Mouse (Mus musculus) lung, postnatal 14 days (tissue): Measurements from ENCODE around the gene Lefty2.

Experiments used
- DNase-seq: peaks from one replicate; pipeline ENCODE4 v3.0.0; 2021

The Lefty2 gene

DNA sequence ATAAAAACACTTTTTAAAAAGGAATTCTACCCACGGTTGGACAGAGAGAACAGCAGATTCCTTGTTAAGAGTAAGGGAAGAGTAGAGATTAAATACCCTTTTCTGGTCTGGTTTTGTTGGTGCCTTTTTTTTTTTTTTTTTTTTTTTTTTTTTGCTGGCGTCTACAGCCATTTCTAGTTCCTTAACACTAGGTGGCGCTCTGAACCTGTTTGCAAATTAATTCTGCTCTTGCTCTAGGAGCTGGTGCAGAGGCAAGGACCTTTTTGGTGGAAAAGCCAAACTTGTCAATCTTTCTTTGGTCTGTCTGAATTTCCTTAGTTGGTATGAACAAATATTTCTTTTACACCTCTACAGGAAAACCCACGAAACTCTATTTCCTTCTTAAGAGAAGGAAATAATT lies 8.2 kb downstream of the Lefty2 start:
- peak; percentile 45 for DNase-seq

DNA sequence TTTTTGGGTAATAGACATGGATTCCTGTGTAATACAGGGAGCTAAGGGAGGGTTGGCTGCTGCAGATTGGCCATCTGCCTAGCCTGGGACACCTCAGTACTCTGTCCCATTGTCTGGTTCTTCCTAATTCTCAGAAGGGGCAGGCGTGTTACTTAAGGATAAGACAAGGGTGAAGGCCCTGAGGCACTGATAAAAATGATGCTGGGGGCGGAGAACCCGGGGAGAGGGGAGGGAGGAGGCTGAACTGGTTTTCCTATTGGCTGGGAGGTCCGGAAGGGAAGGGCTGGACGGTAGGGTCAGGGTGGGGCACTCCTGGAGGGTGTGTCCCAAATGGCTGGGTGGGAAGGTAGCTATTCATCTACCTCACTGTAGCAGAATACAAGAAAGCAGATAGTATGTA lies 10.0 kb downstream of the Lefty2 start:
- DNase-seq, result no peak

DNA sequence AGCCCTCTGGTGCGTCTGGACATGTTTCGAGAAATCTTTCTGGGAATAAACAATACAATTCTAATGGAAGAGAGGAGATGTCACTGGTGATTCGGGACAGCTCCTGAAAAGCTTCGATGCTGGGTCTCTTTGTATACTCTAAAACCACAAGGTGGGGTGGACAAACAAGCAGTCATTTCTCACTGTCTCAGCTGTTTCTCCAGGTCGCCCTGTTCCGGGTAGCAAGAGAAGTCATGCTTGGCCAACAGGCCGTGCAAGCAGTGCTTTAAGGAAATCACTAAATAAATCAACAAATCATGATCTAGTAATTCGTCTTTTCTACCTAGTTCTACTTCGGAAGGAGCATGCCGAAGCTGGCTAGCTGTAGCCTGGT lies 10.7 kb downstream of the Lefty2 start:
- no peak for DNase-seq

DNA sequence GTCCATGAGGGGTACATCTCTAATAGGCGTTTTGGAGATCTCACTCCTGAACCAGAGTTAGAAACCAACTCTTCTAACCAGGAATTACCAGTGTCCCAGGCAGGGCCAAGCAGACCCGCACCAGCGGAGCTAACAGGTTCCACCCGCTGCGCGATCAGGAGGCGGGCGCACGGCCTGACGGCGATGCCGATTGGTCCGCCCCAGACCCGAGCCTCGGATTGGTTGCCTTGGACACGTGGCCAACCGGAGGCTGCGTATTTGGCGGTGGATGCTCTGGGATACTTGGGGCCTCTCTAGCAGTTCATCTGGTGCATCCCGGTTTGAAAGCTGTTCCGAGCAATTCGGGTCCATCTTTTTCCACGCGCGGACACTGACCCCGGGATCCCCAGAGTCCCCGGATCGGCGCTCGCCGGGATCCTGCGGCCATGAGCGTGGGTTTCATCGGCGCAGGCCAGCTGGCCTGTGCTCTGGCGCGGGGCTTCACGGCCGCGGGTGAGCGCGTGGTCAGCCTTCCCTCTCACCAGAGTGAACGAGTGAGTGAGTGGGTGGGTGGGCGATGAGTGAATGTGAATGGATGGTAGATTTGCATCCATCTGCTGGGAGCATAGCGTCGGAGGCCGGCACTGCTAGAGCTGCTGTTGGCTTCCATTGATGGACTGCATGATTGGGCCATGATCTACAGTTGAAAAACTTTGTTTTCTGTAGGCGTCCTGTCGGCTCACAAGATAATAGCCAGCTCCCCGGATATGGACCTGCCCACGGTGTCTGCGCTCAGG lies 11.3 kb downstream of the Lefty2 start, which contains the start of gene Pycr2:
Gene Pycr2, plus strand, starts transcription at position 255 of the 776 bp plus-strand sequence.
- peak; percentile 95 for DNase-seq

DNA sequence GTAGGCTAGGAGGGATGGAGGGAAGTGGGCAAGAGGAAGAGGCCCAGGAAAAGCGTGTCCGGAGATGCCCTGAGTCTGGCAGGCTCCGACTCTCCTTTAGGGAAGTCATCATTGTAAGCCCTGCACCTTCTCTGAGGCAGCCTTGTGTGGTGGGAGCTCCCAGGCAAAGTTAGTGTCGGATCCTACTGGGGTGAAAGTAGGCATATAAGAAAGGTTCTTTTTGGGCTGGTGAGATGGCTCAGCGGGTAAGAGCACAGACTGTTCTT lies 11.8 kb downstream of the Lefty2 start:
- no peak for DNase-seq

DNA sequence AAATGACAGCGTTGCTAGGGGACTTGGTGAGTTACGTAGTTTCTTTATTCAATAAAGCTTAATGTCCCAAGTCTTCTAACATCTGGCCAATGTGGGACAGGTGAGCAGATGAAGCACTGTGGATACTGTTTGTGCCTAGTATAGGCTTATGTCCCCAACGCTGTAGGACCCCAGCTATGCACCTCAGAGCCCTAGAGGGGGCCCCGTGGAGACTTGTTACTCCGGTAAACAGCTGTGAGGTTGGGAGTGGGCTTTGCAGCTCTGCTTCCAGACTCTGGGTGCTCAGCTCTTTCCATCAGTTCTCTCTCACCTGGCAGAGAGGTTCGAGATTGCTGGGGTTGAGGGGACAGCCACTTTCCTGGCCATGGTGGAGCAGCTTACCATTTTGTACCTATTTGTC lies 12.4 kb downstream of the Lefty2 start:
- DNase-seq, result no peak

DNA sequence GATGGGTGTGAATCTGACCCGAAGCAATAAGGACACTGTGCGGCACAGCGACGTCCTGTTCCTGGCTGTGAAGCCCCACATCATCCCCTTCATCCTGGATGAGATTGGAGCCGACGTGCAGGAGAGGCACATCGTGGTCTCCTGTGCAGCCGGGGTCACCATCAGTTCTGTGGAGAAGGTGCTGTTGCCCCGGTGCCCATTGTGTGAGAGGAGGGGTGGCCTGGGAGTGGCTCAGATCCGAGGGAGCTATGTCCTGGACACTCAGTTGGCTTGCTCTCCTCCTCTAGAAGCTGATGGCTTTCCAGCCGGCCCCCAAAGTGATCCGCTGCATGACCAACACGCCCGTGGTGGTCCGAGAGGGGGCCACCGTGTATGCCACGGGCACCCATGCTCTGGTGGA lies 13.0 kb downstream of the Lefty2 start:
- DNase-seq, result no peak

DNA sequence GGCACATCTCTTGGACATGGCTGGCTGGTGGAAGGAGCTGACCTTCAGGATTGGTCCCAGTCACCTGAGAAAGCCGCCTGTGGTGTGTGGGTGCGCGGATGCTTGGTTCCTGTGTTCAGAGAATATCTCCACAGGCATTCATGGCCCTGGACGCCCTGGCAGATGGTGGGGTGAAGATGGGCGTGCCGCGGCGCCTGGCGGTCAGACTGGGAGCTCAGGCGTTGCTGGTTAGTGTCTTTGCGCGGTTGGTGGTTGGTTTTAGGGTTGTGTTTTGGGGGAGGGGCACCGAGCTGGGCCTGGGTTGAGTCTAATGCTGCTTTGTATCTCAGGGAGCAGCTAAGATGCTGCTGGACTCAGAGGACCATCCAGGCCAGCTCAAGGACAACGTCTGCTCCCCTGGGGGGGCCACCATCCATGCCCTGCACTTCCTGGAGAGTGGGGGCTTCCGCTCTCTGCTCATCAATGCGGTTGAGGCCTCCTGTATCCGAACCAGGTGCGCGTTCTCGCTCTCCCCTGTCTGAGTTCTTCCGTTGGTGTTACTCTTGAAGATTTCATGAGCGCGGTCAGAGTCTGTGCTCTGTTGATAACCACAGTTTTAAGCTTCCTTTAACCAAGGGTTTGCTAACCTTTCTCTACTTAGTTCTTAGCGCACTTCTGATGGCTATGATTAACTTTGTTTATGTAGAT lies 13.7 kb downstream of the Lefty2 start:
- no peak for DNase-seq

DNA sequence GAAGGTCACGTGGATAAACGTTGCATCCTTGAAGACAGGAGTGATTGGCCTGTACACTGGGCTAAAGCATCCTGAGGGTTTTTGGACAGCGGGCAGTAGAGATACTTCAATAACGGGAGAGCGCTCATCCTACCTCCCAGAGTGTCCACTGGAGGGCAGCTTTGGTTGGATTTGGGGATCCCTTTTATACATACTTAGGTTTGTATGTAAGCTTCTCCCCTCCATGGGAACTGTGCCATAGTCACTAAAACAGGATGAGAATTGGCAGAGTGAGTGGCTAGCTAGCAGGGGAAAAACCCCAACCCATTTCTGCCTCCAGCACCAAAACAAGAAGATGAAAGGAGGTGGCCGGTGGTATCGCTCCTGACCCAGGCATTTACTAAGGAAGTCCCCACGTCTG lies 18.2 kb downstream of the Lefty2 start:
- DNase-seq, result no peak

DNA sequence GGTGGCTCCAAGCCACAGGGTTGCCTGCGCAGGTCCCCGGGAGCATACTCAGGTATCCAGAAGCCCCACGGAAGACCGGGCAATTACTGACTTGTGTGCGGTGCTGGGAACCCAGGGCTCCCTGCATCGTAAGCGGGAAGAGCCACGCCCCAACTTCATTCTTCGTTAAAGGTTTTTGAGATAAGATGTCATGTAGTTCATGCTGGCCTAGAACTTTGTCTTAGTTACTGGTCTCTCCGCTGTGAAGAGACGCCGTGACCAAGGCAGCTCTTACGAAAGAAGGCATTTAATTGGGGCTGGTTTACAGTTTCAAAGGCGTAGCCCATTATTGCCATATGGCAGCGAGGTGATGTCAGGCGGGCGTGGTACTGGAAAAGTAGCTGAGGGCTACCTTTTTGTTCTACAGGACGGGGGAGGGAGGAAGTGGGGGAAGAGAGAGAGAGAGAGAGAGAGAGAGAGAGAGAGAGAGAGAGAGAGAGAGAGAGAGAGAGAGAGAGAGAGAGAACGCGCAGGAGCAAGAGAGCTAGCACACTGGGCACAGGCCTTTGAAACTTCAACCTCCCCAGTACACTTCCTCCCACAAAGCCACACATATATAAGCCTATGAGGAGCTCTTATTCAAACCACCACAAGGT lies 18.9 kb downstream of the Lefty2 start:
- no peak for DNase-seq

DNA sequence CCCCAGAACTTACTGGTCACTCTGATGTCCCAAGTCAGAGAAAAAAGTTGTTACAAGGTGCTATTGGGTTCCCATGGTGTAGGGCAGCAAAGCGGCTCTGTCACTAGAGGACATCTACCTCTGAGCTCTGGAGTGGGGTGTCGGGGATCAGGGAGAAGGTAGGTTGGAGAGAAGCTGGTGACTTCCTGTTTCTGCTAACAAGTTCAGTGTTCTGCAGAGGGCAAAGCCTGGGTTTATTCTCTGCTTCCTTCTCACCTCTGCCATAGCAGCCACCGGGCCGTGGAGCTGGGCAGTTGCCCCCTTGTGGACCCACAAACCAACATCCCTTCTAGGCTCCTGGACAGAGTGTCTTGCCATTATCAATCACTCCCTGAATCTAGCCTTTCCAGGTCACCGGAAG lies 19.9 kb downstream of the Lefty2 start:
- DNase-seq, result no peak

DNA sequence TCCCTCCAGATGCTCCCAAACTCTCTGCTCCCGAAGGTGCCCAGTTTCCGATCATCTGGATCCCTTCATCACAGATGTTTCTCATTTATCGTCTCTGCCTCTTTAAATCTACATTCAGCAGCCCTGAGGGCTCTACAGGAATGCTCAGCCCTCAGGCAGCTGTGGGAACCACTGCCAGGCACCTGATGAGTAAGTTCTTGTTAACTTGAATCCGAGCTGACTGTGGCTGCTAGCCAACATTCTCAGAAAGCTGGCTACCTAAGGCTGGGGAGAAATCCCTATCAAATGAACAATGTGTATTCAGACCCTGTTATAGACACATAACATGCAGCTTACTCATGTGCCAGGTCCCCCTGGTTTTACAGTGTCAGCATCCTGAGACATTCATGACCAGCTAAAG lies 20.9 kb downstream of the Lefty2 start:
- DNase-seq, result no peak

DNA sequence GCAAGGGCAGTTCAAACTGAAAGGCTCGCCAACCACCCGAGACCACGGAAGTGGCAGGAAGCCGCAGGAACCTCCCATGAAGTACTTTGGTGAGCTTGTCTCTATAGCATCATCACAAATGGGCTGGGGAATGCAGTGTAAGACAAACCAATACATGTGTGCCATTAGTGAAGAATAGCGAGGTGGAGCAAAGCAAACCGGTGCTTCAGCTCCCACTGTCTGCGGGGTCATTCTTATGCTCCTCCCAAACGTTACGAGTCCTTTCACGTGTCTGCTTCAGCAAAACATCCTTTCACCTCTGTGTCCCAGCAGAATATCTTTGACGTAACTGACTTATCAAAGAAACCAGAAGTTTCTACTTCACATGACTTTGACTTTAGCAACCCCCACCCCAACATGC lies 23.5 kb downstream of the Lefty2 start:
- no peak for DNase-seq

DNA sequence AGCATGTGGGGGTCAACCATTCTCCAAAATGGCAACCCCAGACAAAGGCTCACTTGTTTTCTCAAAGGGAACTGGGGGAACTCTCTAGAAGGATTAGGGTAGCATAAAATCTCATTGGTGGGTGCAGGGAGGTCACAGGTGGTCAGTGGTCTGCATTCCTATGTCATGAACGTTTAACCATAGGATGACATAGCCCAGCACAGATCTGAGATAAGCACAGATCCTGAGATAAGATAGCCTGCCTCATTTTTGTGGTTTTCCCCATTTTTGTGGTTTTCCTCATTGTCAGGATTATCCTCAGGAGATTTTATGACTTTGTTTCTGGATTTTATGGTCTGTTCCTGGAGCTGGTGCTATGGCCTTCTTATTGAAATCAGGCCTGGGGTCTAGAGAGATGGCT lies 24.1 kb downstream of the Lefty2 start:
- DNase-seq, result no peak

DNA sequence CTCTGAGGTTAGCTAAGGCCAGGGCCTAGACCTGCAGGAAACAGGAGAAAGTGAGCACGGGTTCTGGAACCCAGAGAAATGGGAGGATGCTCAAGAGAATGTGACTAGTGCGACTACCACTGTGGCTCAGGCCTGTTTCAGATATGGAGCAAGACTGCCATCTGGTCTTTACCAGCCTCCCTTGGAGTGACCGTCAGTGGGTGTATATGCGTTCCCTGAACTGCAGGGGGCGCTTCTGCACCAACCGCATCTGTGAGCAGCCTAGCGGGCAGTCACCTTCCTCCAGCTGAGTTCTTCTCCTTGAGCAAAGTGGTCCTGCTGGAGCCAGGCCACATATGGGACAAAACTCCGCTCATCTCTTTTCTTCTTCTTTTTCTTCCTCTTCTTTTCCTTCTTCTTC lies 26.8 kb downstream of the Lefty2 start:
- DNase-seq, result peak; percentile 41

DNA sequence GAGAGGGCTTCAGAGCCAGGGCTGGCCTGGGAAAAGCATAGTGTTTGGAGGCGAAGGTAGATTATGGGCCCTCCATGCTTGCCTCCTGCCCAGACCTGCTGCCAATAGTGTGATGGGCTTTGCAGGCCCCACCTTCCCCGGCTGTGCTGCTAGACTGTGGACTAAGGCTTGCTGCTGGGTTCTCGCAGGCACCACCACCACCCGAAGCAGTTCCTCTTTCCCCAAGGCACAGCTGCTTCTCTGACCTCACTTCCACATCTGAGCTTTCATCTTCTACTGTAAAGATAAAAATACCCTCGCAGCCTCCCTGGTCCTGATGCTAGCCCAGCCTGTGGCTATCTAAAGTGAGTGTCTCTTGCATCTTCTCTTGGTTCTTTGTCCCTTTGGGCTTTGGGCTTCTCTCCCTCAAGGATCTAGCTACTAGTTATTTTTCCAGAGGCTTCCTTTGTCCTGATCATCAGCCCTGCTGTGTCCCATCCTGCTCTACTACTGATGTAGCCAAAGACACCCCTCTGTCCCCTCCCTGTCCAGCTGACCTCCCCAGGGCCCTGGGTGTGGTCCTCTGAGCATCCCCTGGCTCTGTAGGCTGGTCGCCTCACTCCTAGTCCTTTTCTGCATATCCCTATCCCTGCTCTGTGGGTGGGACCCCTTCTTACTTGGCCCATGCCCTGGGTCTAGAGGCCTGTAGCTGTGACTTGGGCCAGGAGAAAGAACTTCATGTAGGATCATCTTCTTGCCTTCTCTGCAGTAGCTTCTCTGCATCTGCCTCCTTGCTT lies 29.6 kb downstream of the Lefty2 start:
- DNase-seq, result no peak

DNA sequence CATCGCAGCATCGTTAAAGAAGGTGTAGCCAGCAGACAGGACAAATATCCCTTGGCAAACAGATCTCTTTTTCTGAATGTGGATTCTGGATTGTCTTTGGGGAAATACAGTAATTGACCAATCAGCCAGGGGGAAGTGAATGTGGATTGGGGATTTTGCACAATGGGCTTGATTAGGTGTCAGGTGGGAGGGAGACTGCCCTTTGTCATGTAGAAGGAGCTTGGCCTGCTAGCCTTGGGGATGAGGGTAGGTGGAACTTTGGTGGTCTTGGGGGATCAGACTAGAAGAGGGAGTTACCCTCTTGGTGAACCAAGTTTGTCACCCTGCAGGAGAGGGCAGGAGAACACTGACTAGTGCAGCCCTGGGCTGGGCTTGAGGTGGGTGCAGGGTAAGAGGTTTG lies 31.8 kb downstream of the Lefty2 start:
- DNase-seq, result no peak

DNA sequence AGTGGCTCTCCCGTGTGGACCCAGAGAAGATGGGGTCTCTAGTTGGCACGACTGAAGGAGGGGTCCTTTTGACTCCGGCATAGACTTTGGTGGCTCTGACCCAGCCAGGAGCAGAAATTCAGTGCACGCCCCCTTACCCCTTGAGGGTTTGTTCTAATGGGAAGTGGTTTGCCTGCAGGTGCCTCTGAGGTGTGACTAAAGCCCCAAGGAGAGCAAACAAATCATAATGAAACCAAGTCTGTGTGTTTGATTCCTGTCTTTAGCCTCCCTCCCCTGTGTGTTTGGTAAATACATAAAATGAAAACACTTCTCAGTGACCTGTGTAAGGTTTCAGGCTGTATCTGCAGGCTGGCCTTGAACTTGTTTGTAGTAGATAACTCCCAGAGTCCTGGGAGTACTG lies 33.4 kb downstream of the Lefty2 start:
- DNase-seq, result no peak

DNA sequence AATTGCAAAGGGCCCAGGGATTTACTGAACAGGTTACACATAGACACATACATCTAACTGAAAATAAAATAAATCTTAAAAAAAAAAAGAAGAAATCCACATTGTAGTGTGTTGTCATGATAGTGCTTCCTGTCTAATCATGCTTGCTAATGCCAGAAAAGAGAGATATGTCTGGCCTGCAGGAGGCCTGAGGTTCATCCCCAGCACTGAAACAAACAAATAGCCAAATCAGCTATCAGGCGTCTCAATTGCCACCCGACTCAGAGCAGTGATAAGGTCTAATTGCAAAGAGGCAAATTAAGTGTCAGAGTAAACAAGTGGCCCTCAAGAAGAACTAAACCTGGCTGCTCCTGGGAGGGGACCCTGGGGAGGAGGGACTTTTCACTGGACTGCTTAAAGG lies 36.7 kb downstream of the Lefty2 start:
- no peak for DNase-seq

DNA sequence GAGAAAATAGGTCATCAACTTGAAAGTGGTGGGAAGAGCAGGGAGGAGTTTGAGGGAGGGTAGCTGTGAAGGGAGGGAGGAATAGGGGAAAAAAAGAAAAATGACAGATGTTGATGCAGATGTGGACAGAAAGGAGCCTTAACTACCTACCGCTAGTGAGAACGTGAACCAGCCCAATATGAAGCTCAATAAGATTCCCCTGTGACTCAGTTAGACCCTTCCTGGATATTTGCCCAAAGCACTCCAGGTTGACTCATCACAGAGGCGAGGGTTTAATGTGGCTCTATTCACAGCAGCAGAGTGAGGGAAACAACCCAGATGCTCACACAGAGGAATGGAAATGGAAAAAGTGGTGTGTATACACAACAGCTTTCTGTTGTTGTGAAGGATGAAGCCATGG lies 38.2 kb downstream of the Lefty2 start:
- DNase-seq, result no peak

DNA sequence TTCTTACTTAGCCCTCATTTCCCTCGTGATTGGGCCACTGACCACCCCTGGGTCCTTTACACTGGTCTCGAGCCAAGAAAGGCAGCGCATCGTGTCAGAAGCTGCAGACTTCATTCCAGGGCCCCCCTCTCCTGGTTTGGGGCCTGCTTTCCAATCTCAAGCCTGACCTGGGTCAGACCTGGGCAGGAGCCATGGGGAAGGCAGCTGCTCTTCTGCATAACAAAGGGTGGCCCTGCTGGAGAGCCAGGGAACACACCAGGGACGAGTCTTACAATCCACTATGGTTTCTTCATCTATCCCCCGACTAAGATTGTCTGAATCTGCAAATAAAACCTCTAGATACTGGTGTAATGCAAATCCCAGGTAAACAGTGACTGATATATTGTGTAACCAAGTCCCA lies 40.8 kb downstream of the Lefty2 start:
- no peak for DNase-seq

DNA sequence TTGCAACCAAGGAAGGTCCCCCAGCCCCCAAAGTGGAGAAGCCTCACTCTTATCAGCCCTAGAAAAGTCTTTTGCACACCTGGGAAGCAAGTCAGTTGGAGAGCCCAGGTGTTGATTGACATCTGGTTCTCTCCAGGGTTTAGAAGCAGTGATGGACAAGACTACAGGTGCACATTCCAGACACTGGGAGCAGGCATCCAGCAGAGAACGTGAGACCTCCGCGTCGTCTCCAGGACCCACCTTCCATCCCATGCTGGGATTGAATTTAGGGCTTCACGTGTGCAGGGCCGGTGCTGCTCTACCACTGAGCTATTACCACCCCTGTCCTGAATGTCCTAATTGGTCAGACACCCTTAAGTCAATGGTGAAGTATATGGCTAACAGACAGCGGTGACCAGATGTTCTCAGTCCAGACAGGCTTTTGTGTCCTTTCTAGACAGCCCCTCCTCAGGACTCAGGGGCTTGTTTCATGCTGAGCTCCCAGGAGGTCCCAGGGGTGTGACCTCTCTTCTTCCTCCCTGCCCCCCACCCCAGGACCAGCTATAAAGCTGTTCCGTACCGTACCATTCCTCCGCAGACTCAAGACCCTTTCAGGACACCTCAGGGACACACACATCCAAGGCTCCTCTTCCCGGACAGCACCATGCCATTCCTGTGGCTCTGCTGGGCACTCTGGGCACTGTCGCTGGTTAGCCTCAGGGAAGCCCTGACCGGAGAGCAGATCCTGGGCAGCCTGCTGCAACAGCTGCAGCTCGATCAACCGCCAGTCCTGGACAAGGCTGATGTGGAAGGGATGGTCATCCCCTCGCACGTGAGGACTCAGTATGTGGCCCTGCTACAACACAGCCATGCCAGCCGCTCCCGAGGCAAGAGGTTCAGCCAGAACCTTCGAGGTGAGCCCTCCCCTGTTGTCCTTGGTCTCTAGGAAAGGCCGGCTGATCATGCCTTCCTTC lies 41.8 kb downstream of the Lefty2 start, which contains the start of gene Lefty1:
Gene Lefty1, plus strand, starts transcription at position 556 of the 953 bp plus-strand sequence.
- DNase-seq, result no peak
